Mouse (Mus musculus): ENCODE measurements around the gene Sulf2. TPM values are rescaled to one million over a fixed set of nuclear protein-coding genes. Genes with fewer than 3 reads are reported as not detected.

Sulf2 gene
- total and polyA plus RNA-seq, 3 experiments, result not detected

- DNase-seq (ENCODE audit: extremely low read depth), result no peak
- Histone ChIP-seq H3K9me3 (replicated peaks; ENCODE audit: low read length) (no peaks in the 10 kb centered on the region), H3K9ac (ENCODE audit: insufficient read depth, low read depth) (no peak overlapping the region), H3K79me2 (replicated peaks; ENCODE audit: control insufficient read depth, extremely low read depth, insufficient read depth, poor library complexity, severe bottlenecking) (no peaks in the 10 kb centered on the region), H3K4me1 (ENCODE audit: control insufficient read depth in 1 of 2, insufficient read depth in 2 of 2) (no peaks in the 10 kb centered on the region), H3K4me3 (replicated peaks in 1 of 3; ENCODE audit: low read depth in 2 of 3, low read length in 2 of 3, poor library complexity in 1 of 3) (no peak overlapping the region), H3K27me3 (replicated peaks) (no peaks in the 10 kb centered on the region), H3K27ac (ENCODE audit: insufficient read depth, low read depth) (no peak overlapping the region), H3K4me2 (ENCODE audit: insufficient read depth, low read depth, poor library complexity, severe bottlenecking) (no peak overlapping the region), H3K36me3 (replicated peaks in 1 of 2; ENCODE audit: control insufficient read depth in 1 of 2, insufficient read depth in 1 of 2, low read length in 1 of 2) (peaks cover 42 to 64% of the 10 kb centered on the region in 2 experiments)
- TF ChIP-seq E2F4 (IDR thresholded peaks at IDR 0.05; ENCODE audit: insufficient replicate concordance, low read depth, low read length) (no peak), TCF12 (IDR thresholded peaks at IDR 0.05; ENCODE audit: low read depth, low read length) (no peak), MAX (IDR thresholded peaks at IDR 0.05; ENCODE audit: low read length) (no peak), ZKSCAN1 (IDR thresholded peaks at IDR 0.05; ENCODE audit: borderline replicate concordance, low read depth, low read length) (no peak), MAZ (IDR thresholded peaks at IDR 0.05; ENCODE audit: low read depth, low read length) (no peak), ETS1 (conservative IDR thresholded peaks at IDR 0.05; ENCODE audit: low read depth, low read length) (no peak), PAX5 (IDR thresholded peaks at IDR 0.05; ENCODE audit: low read length) (no peak)
- dilution Hi-C loops (cut with MboI; ENCODE audit: extremely low pct_ligation_motif_present, extremely low pct_unique_long_range_greater_than_20kb, low sequenced_read_pairs), result no loop called here
- in situ Hi-C loops (cut with MboI; ENCODE audit: low pct_ligation_motif_present, low pct_unique_long_range_greater_than_20kb, low sequenced_read_pairs), result no loop called here
Observed at GRCm38 (mm10) chr2:166071481-166071880, 84.0 kb downstream of the Sulf2 start.

DNA sequence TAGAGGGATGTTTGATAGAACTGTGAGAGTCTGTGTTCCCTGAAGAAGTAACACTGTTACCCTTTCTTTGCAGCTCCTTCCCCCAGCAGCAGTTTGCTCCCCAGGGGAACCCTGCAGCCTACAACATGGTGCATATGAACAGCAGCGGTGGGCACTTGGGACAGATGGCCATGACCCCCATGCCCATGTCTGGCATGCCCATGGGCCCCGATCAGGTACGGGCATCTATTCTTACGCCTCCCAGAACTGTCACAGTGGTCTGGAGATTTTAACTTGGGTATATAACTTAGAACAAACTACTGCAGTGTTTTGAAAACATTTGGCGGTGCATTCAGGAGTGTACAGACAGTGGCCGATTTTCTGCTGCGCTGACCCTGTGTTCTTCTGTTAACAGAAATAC lies 85.7 kb downstream of the Sulf2 start:
- TF ChIP-seq TBP (conservative IDR thresholded peaks at IDR 0.05; ENCODE audit: low read depth, low read length) (no peak), ZC3H11A (IDR thresholded peaks at IDR 0.05; ENCODE audit: low read depth, low read length) (no peak), IRF4 (IDR thresholded peaks at IDR 0.05; ENCODE audit: low read depth, low read length) (no peak), MAZ (IDR thresholded peaks at IDR 0.05; ENCODE audit: low read depth, low read length) (no peak), PAX5 (IDR thresholded peaks at IDR 0.05; ENCODE audit: low read length) (no peak), MXI1 (IDR thresholded peaks at IDR 0.05; ENCODE audit: low read depth, low read length) (no peak), HCFC1 (IDR thresholded peaks at IDR 0.05; ENCODE audit: low read depth, low read length) (no peak), CHD2 (IDR thresholded peaks at IDR 0.05; ENCODE audit: low read length) (no peak), MAFK (IDR thresholded peaks at IDR 0.05; ENCODE audit: insufficient replicate concordance, low read length) (no peak), ZMIZ1 (IDR thresholded peaks at IDR 0.05; ENCODE audit: low read depth, low read length) (no peak), EP300 (IDR thresholded peaks at IDR 0.05; ENCODE audit: low read length) (no peak), POLR2A (IDR thresholded peaks at IDR 0.05; ENCODE audit: low read depth, low read length) (no peak), ZNF384 (IDR thresholded peaks at IDR 0.05; ENCODE audit: low read depth, low read length) (no peak), SMC3 (IDR thresholded peaks at IDR 0.05; ENCODE audit: low read depth, low read length) (no peak), E2F4 (IDR thresholded peaks at IDR 0.05; ENCODE audit: insufficient replicate concordance, low read depth, low read length) (no peak), POLR2AphosphoS2 (IDR thresholded peaks at IDR 0.05; ENCODE audit: low read depth, low read length) (no peak), NELFE (IDR thresholded peaks at IDR 0.05; ENCODE audit: low read depth, low read length) (no peak), RAD21 (IDR thresholded peaks at IDR 0.05; ENCODE audit: low read depth, low read length) (no peak), MEF2A (IDR thresholded peaks at IDR 0.05; ENCODE audit: borderline replicate concordance, low read depth, low read length) (no peak)
- peaks cover 0 to 7% of the 10 kb centered on the region in 2 experiments; a peak in 2 of 4 replicates for H3K4me1 ChIP-seq (ENCODE audit: control insufficient read depth in 1 of 2, insufficient read depth in 2 of 2)
- no peak overlapping the region for H3K4me3 ChIP-seq (replicated peaks in 1 of 3; ENCODE audit: low read depth in 2 of 3, low read length in 2 of 3, poor library complexity in 1 of 3)
- H3K36me3 ChIP-seq (replicated peaks in 1 of 2; ENCODE audit: control insufficient read depth in 1 of 2, insufficient read depth in 1 of 2, low read length in 1 of 2), result peaks cover 55 to 79% of the 10 kb centered on the region in 2 experiments
- no peaks in the 10 kb centered on the region for H3K27me3 ChIP-seq (replicated peaks)
- in situ Hi-C loops (cut with MboI; ENCODE audit: low pct_ligation_motif_present, low pct_unique_long_range_greater_than_20kb, low sequenced_read_pairs) (no loop called here), dilution Hi-C loops (cut with MboI; ENCODE audit: extremely low pct_ligation_motif_present, extremely low pct_unique_long_range_greater_than_20kb, low sequenced_read_pairs) (no loop called here)
- no peak for DNase-seq (ENCODE audit: extremely low read depth)
- H3K79me2 ChIP-seq (replicated peaks; ENCODE audit: control insufficient read depth, extremely low read depth, insufficient read depth, poor library complexity, severe bottlenecking), result no peaks in the 10 kb centered on the region
- no peak overlapping the region for H3K4me2 ChIP-seq (ENCODE audit: insufficient read depth, low read depth, poor library complexity, severe bottlenecking)
- H3K9ac ChIP-seq (ENCODE audit: insufficient read depth, low read depth), result no peak overlapping the region
- H3K9me3 ChIP-seq (replicated peaks; ENCODE audit: low read length), result no peaks in the 10 kb centered on the region
- no peak overlapping the region for H3K27ac ChIP-seq (ENCODE audit: insufficient read depth, low read depth)
